Mouse (Mus musculus) MEL (cell line): ENCODE data around the gene Ncoa3. TPM values are rescaled to one million over a fixed set of nuclear protein-coding genes. Genes with fewer than 3 reads are reported as not detected.

Experiments
- DNase-seq: peaks from one replicate; pipeline ENCODE4 v3.0.0; 2011; ENCODE audit warnings: low read depth, low spot score
- H3K27ac ChIP-seq: 2 replicates; pipeline ENCODE4 v1.5.1; 2012; ENCODE audit warnings: low read depth, mild to moderate bottlenecking, control low read depth, low read length, moderate library complexity; ENCODE audit not compliant: control insufficient read depth
- H3K27me3 ChIP-seq, 2 experiments: fragments of 150-350 bp in 1 of 2; sonication (generic) in 1 of 2; 2 replicates each; pipeline ENCODE4 v1.6.1; 2012; ENCODE audit warnings: low read length in 2 of 2, mild to moderate bottlenecking in 2 of 2, improper control_type of control experiment in 1 of 2, moderate library complexity in 1 of 2; ENCODE audit not compliant: insufficient read depth in 2 of 2, control insufficient read depth in 1 of 2
- H3K36me3 ChIP-seq, 2 experiments: 2 replicates each; pipeline ENCODE4 v1.6.1; 2012 to 2014; ENCODE audit warnings: low read length in 2 of 2, improper control_type of control experiment in 1 of 2, inconsistent platforms in 1 of 2, mild to moderate bottlenecking in 1 of 2; ENCODE audit not compliant: insufficient read depth in 2 of 2, control insufficient read depth in 1 of 2
- H3K4me1 ChIP-seq, 2 experiments: fragments of 150-350 bp in 1 of 2; sonication (generic) in 1 of 2; 2 replicates each; pipeline ENCODE4 v1.6.1; 2012; ENCODE audit warnings: low read length in 2 of 2, improper control_type of control experiment in 1 of 2, mild to moderate bottlenecking in 1 of 2; ENCODE audit not compliant: insufficient read depth in 2 of 2, control insufficient read depth in 1 of 2
- H3K4me3 ChIP-seq, 2 experiments: fragments of 150-350 bp in 1 of 2; sonication (generic) in 1 of 2; 2 replicates each; pipeline ENCODE4 v1.5.1; 2012; ENCODE audit warnings: low read depth in 2 of 2, low read length in 2 of 2, mild to moderate bottlenecking in 2 of 2, moderate library complexity in 2 of 2, control low read depth in 1 of 2, improper control_type of control experiment in 1 of 2; ENCODE audit not compliant: control insufficient read depth in 1 of 2, insufficient read depth in 1 of 2
- H3K79me2 ChIP-seq: 2 replicates; pipeline ENCODE4 v1.6.1; 2012; ENCODE audit warnings: mild to moderate bottlenecking, low read length, moderate library complexity; ENCODE audit not compliant: control insufficient read depth, poor library complexity, insufficient read depth
- H3K9ac ChIP-seq: 2 replicates; pipeline ENCODE4 v1.6.1; 2012; ENCODE audit warnings: low read depth, mild to moderate bottlenecking, control low read depth, low read length, moderate library complexity; ENCODE audit not compliant: control insufficient read depth, poor library complexity, severe bottlenecking
- H3K9me3 ChIP-seq: fragments of 150-350 bp; sonication (generic); replicated peaks from 2 replicates; pipeline ENCODE4 v1.6.1; 2012; ENCODE audit warnings: mild to moderate bottlenecking, low read length, improper control_type of control experiment, moderate library complexity; ENCODE audit not compliant: insufficient read depth
- CHD1 ChIP-seq: IDR thresholded peaks from 2 replicates; pipeline ENCODE4 v1.6.1; 2012; ENCODE audit warnings: low read depth, mild to moderate bottlenecking, inconsistent platforms, low read length, improper control_type of control experiment
- CHD2 ChIP-seq: IDR thresholded peaks from 2 replicates; pipeline ENCODE4 v1.6.1; 2011; ENCODE audit warnings: low read length, improper control_type of control experiment
- EP300 ChIP-seq, 2 experiments: IDR thresholded peaks; 2 replicates each; pipeline ENCODE4 v1.6.1; 2011; ENCODE audit warnings: improper control_type of control experiment in 2 of 2, low read length in 2 of 2, low read depth in 1 of 2, mild to moderate bottlenecking in 1 of 2
- HCFC1 ChIP-seq: IDR thresholded peaks from 2 replicates; pipeline ENCODE4 v1.6.1; 2012; ENCODE audit warnings: low read depth, mild to moderate bottlenecking, inconsistent platforms, low read length, improper control_type of control experiment, moderate library complexity
- MAX ChIP-seq: IDR thresholded peaks from 2 replicates; pipeline ENCODE4 v1.6.1; 2011; ENCODE audit warnings: low read length, improper control_type of control experiment
- MAZ ChIP-seq: IDR thresholded peaks from 2 replicates; pipeline ENCODE4 v1.6.1; 2012; ENCODE audit warnings: low read depth, mild to moderate bottlenecking, inconsistent platforms, low read length, improper control_type of control experiment
- MXI1 ChIP-seq: IDR thresholded peaks from 2 replicates; pipeline ENCODE4 v1.6.1; 2011; ENCODE audit warnings: mild to moderate bottlenecking, low read depth, low read length, improper control_type of control experiment
- NRF1 ChIP-seq: IDR thresholded peaks from 2 replicates; pipeline ENCODE4 v1.6.1; 2014; ENCODE audit warnings: low read depth, mild to moderate bottlenecking, inconsistent platforms, low read length, improper control_type of control experiment, moderate library complexity; ENCODE audit not compliant: poor library complexity, insufficient read depth, severe bottlenecking
- POLR2AphosphoS5 ChIP-seq: IDR thresholded peaks from 2 replicates; pipeline ENCODE4 v1.6.1; 2012; ENCODE audit warnings: low read depth, borderline replicate concordance, mild to moderate bottlenecking, inconsistent platforms, low read length, moderate library complexity, mixed read lengths
- RCOR1 ChIP-seq: IDR thresholded peaks from 2 replicates; pipeline ENCODE4 v1.6.1; 2012; ENCODE audit warnings: low read depth, mild to moderate bottlenecking, inconsistent platforms, low read length, improper control_type of control experiment
- SIN3A ChIP-seq: IDR thresholded peaks from 2 replicates; pipeline ENCODE4 v1.6.1; 2012; ENCODE audit warnings: low read length, improper control_type of control experiment, inconsistent platforms
- SMC3 ChIP-seq: IDR thresholded peaks from 2 replicates; pipeline ENCODE4 v1.6.1; 2011; ENCODE audit warnings: low read depth, low read length, improper control_type of control experiment
- TBP ChIP-seq: IDR thresholded peaks from 2 replicates; pipeline ENCODE4 v1.8.0; 2011; ENCODE audit warnings: low read depth, low read length, improper control_type of control experiment
- ZKSCAN1 ChIP-seq: IDR thresholded peaks from 2 replicates; pipeline ENCODE4 v1.6.1; 2012; ENCODE audit warnings: low read depth, mild to moderate bottlenecking, inconsistent platforms, low read length, improper control_type of control experiment, moderate library complexity
- ZNF384 ChIP-seq: IDR thresholded peaks from 2 replicates; pipeline ENCODE4 v1.6.1; 2012; ENCODE audit warnings: low read depth, mild to moderate bottlenecking, inconsistent platforms, low read length, improper control_type of control experiment
- polyA plus RNA-seq, 2 experiments: library from polyadenylated mRNA; stranded (reverse) in 1 of 2; unstranded in 1 of 2; fragments of >175 nt in 1 of 2; fragments of >200 nt in 1 of 2; gene quantifications; 2 replicates each; pipeline versions ENCODE4 v1.2.1 to v1.2.4; 2012; ENCODE audit warnings: low replicate concordance in 2 of 2, low read depth in 1 of 2; ENCODE audit not compliant: insufficient read length in 2 of 2, insufficient read depth in 1 of 2, missing spikeins in 1 of 2
- total RNA-seq: library from RNA; depleted of rRNA; stranded (reverse); fragments of 300-350 nt; gene quantifications from 2 replicates; pipeline ENCODE4 v1.2.3, GENCODE M21; 2012

Gene Ncoa3
- total and polyA plus RNA-seq, 3 experiments, result 5.7 to 19.8 (median 10.3) TPM

DNA sequence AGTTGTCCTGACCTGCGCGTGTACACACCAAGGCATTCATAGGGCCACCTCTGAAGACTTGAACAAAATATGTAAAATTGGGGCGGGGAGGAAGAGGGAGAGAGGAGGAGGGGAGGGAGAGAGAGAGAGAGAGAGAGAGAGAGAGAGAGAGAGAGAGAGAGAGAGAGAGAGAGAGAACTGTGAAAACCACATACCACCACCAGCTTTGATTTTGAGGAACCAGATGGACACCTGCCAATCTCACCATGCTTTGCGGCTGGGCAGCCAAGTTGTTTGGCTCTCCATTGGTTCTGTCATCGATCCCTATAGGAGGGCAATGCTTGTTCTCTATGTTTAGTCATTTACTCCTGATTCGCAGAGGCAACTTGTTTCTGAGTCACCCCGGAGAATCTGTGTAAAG lies 21.7 kb upstream of the Ncoa3 start:
- Histone ChIP-seq H3K9ac (no peak overlapping the region), H3K36me3 (peaks cover 0 to 20% of the 10 kb centered on the region in 2 experiments; a peak in 2 of 4 replicates), H3K4me3 (no peak overlapping the region), H3K27ac (no peak overlapping the region), H3K79me2 (no peaks in the 10 kb centered on the region), H3K27me3 (no peaks in the 10 kb centered on the region), H3K9me3 (no peaks in the 10 kb centered on the region), H3K4me1 (peaks cover 4 to 40% of the 10 kb centered on the region in 2 experiments)
- TF ChIP-seq RCOR1 (peak; percentile 53; the same call in 1 of the 2 replicates), EP300 (IDR thresholded peaks at IDR 0.05; ENCODE audit: low read depth in 1 of 2, low read length in 2 of 2) (no peak)
- DNase-seq, result no peak

DNA sequence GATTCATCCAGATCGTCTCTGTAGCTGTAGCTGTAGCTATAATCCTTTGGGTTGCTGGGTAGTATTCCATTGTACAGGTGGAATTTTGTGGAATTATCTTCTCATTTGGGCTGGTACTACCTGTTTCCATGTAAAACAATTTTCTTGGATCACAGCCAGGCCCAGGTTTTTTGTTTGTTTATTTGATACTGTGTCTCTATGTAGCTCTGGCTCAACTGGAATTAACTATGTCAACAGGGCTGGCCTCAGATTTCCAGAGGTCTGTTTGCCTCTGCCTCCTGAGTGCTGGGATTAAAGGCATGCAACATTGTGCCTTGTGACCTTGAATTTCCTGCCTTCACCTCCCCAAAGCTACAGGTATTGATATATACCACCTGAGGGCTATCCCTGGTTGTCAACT lies 18.1 kb upstream of the Ncoa3 start:
- Histone ChIP-seq H3K4me1 (peaks cover 9 to 29% of the 10 kb centered on the region in 2 experiments), H3K9me3 (no peaks in the 10 kb centered on the region), H3K27me3 (no peaks in the 10 kb centered on the region), H3K4me3 (no peak overlapping the region), H3K27ac (no peak overlapping the region), H3K79me2 (no peaks in the 10 kb centered on the region), H3K36me3 (peaks cover 0 to 18% of the 10 kb centered on the region in 2 experiments; a peak in 2 of 4 replicates), H3K9ac (no peak overlapping the region)
- TF ChIP-seq SMC3, result no peak
- TF ChIP-seq ZKSCAN1, result no peak
- no peak for TF ChIP-seq SIN3A
- TF ChIP-seq MAZ, result no peak
- no peak for TF ChIP-seq HCFC1
- no peak for TF ChIP-seq MXI1
- TF ChIP-seq NRF1, result no peak
- no peak for TF ChIP-seq MAX
- no peak for TF ChIP-seq EP300 (IDR thresholded peaks at IDR 0.05; ENCODE audit: low read depth in 1 of 2, low read length in 2 of 2)
- no peak for TF ChIP-seq CHD1
- TF ChIP-seq CHD2, result no peak
- TF ChIP-seq ZNF384, result no peak
- TF ChIP-seq TBP, result no peak
- TF ChIP-seq POLR2AphosphoS5, result no peak
- no peak for DNase-seq

DNA sequence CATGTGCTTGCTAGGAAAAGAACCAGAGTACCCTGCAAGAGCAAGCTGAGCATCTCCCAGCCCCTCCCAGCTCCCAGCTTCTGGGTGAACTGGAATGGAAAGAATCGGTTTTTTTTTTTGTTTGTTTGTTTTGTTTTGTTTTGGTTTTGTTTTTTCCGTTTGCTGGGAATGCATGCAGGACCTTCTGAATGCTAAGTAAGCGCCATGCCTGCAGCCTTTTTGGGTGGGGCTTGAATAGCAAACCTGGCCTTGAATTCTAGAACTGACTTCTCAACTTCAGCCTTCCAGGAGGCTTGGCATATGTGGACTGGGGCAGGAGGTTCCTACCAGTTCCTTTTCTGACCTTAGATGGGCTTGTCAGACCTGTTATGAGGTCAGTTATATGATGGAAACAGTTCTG lies 16.2 kb upstream of the Ncoa3 start:
- H3K4me1 ChIP-seq, result peaks cover 7 to 17% of the 10 kb centered on the region in 2 experiments

More for the DNA sequence above, 16.2 kb upstream of the Ncoa3 start:
- TF ChIP-seq POLR2AphosphoS5, result no peak
- Histone ChIP-seq H3K36me3 (peaks cover 0 to 14% of the 10 kb centered on the region in 2 experiments; a peak in 2 of 4 replicates), H3K9ac (peak overlapping the region; percentile 44; the same call in 1 of the 2 replicates), H3K4me3 (peak overlapping the region in 1 of 2 experiments; percentile 14; a peak in 1 of 4 replicates), H3K9me3 (no peaks in the 10 kb centered on the region), H3K79me2 (no peaks in the 10 kb centered on the region), H3K27ac (peak overlapping the region; percentile 69), H3K27me3 (no peaks in the 10 kb centered on the region)
- no peak for DNase-seq
